Mouse (Mus musculus) MEL (cell line): ENCODE results near the gene Pcnx2. TPM values are rescaled to one million over a fixed set of nuclear protein-coding genes. Genes with fewer than 3 reads are reported as not detected.
A peak's percentile ranks its signal among the peaks of the same experiment; 100 is the strongest.

Source experiments
- DNase-seq: peaks from one replicate; pipeline ENCODE4 v3.0.0; 2011; ENCODE audit warnings: low read depth, low spot score
- H3K27ac ChIP-seq: 2 replicates; pipeline ENCODE4 v1.5.1; 2012; ENCODE audit warnings: low read depth, mild to moderate bottlenecking, control low read depth, low read length, moderate library complexity; ENCODE audit not compliant: control insufficient read depth
- H3K27me3 ChIP-seq, 2 experiments: fragments of 150-350 bp in 1 of 2; sonication (generic) in 1 of 2; 2 replicates each; pipeline ENCODE4 v1.6.1; 2012; ENCODE audit warnings: low read length in 2 of 2, mild to moderate bottlenecking in 2 of 2, improper control_type of control experiment in 1 of 2, moderate library complexity in 1 of 2; ENCODE audit not compliant: insufficient read depth in 2 of 2, control insufficient read depth in 1 of 2
- H3K36me3 ChIP-seq, 2 experiments: 2 replicates each; pipeline ENCODE4 v1.6.1; 2012 to 2014; ENCODE audit warnings: low read length in 2 of 2, improper control_type of control experiment in 1 of 2, inconsistent platforms in 1 of 2, mild to moderate bottlenecking in 1 of 2; ENCODE audit not compliant: insufficient read depth in 2 of 2, control insufficient read depth in 1 of 2
- H3K4me1 ChIP-seq, 2 experiments: fragments of 150-350 bp in 1 of 2; sonication (generic) in 1 of 2; 2 replicates each; pipeline ENCODE4 v1.6.1; 2012; ENCODE audit warnings: low read length in 2 of 2, improper control_type of control experiment in 1 of 2, mild to moderate bottlenecking in 1 of 2; ENCODE audit not compliant: insufficient read depth in 2 of 2, control insufficient read depth in 1 of 2
- H3K4me3 ChIP-seq, 2 experiments: fragments of 150-350 bp in 1 of 2; sonication (generic) in 1 of 2; 2 replicates each; pipeline ENCODE4 v1.5.1; 2012; ENCODE audit warnings: low read depth in 2 of 2, low read length in 2 of 2, mild to moderate bottlenecking in 2 of 2, moderate library complexity in 2 of 2, control low read depth in 1 of 2, improper control_type of control experiment in 1 of 2; ENCODE audit not compliant: control insufficient read depth in 1 of 2, insufficient read depth in 1 of 2
- H3K79me2 ChIP-seq: 2 replicates; pipeline ENCODE4 v1.6.1; 2012; ENCODE audit warnings: mild to moderate bottlenecking, low read length, moderate library complexity; ENCODE audit not compliant: control insufficient read depth, poor library complexity, insufficient read depth
- H3K9ac ChIP-seq: 2 replicates; pipeline ENCODE4 v1.6.1; 2012; ENCODE audit warnings: low read depth, mild to moderate bottlenecking, control low read depth, low read length, moderate library complexity; ENCODE audit not compliant: control insufficient read depth, poor library complexity, severe bottlenecking
- H3K9me3 ChIP-seq: fragments of 150-350 bp; sonication (generic); replicated peaks from 2 replicates; pipeline ENCODE4 v1.6.1; 2012; ENCODE audit warnings: mild to moderate bottlenecking, low read length, improper control_type of control experiment, moderate library complexity; ENCODE audit not compliant: insufficient read depth
- BHLHE40 ChIP-seq: IDR thresholded peaks from 2 replicates; pipeline ENCODE4 v1.6.1; 2012; ENCODE audit warnings: low read depth, mild to moderate bottlenecking, inconsistent platforms, low read length, improper control_type of control experiment, borderline replicate concordance
- CHD1 ChIP-seq: IDR thresholded peaks from 2 replicates; pipeline ENCODE4 v1.6.1; 2012; ENCODE audit warnings: low read depth, mild to moderate bottlenecking, inconsistent platforms, low read length, improper control_type of control experiment
- CTCF ChIP-seq, 3 experiments: IDR thresholded peaks in 2 of 3; conservative IDR thresholded peaks in 1 of 3; 2 replicates each; pipeline ENCODE4 v1.5.1; 2011 to 2012; ENCODE audit warnings: low read length in 3 of 3, low read depth in 2 of 3, mild to moderate bottlenecking in 2 of 3, improper control_type of control experiment in 1 of 3, inconsistent platforms in 1 of 3, mixed read lengths in 1 of 3, moderate library complexity in 1 of 3; ENCODE audit not compliant: control insufficient read depth in 1 of 3, insufficient read depth in 1 of 3, poor library complexity in 1 of 3, severe bottlenecking in 1 of 3
- E2F4 ChIP-seq: IDR thresholded peaks from 2 replicates; pipeline ENCODE4 v1.6.1; 2011; ENCODE audit warnings: low read depth, low read length, improper control_type of control experiment, borderline replicate concordance
- ELF1 ChIP-seq: IDR thresholded peaks from 2 replicates; pipeline ENCODE4 v1.6.1; 2014; ENCODE audit warnings: low read depth, mild to moderate bottlenecking, inconsistent platforms, low read length, improper control_type of control experiment, moderate library complexity
- EP300 ChIP-seq, 2 experiments: IDR thresholded peaks; 2 replicates each; pipeline ENCODE4 v1.6.1; 2011; ENCODE audit warnings: improper control_type of control experiment in 2 of 2, low read length in 2 of 2, low read depth in 1 of 2, mild to moderate bottlenecking in 1 of 2
- GATA1 ChIP-seq: IDR thresholded peaks from 2 replicates; pipeline ENCODE4 v1.6.1; 2011; ENCODE audit warnings: low read depth, low read length, improper control_type of control experiment
- JUND ChIP-seq: IDR thresholded peaks from 2 replicates; pipeline ENCODE4 v1.6.1; 2011; ENCODE audit warnings: low read depth, mild to moderate bottlenecking, improper control_type of control experiment, low read length
- KAT2A ChIP-seq: conservative IDR thresholded peaks from 2 replicates; pipeline ENCODE4 v1.6.1; 2012; ENCODE audit warnings: low read depth, low read length, improper control_type of control experiment, inconsistent platforms
- MAFK ChIP-seq: IDR thresholded peaks from 2 replicates; pipeline ENCODE4 v1.6.1; 2011; ENCODE audit warnings: low read depth, mild to moderate bottlenecking, low read length, improper control_type of control experiment, borderline replicate concordance
- MAX ChIP-seq: IDR thresholded peaks from 2 replicates; pipeline ENCODE4 v1.6.1; 2011; ENCODE audit warnings: low read length, improper control_type of control experiment
- MEF2A ChIP-seq: IDR thresholded peaks from 2 replicates; pipeline ENCODE4 v1.6.1; 2014; ENCODE audit warnings: low read depth, mild to moderate bottlenecking, inconsistent platforms, low read length, improper control_type of control experiment; ENCODE audit not compliant: poor library complexity, insufficient replicate concordance, severe bottlenecking; ENCODE audit errors: extremely low read depth
- MYB ChIP-seq: IDR thresholded peaks from 2 replicates; pipeline ENCODE4 v1.6.1; 2011; ENCODE audit warnings: mild to moderate bottlenecking, low read depth, low read length, improper control_type of control experiment
- MYC ChIP-seq: IDR thresholded peaks from 2 replicates; pipeline ENCODE4 v1.6.1; 2011; ENCODE audit warnings: low read depth, mild to moderate bottlenecking, low read length, improper control_type of control experiment, moderate library complexity
- POLR2A ChIP-seq, 2 experiments: IDR thresholded peaks; 2 replicates each; pipeline ENCODE4 v1.6.1; 2011 to 2012; ENCODE audit warnings: low read length in 2 of 2, mild to moderate bottlenecking in 2 of 2, control low read depth in 1 of 2, improper control_type of control experiment in 1 of 2, low read depth in 1 of 2, moderate library complexity in 1 of 2; ENCODE audit not compliant: control insufficient read depth in 1 of 2, insufficient read depth in 1 of 2, poor library complexity in 1 of 2
- POLR2AphosphoS5 ChIP-seq: IDR thresholded peaks from 2 replicates; pipeline ENCODE4 v1.6.1; 2012; ENCODE audit warnings: low read depth, borderline replicate concordance, mild to moderate bottlenecking, inconsistent platforms, low read length, moderate library complexity, mixed read lengths
- RAD21 ChIP-seq: IDR thresholded peaks from 2 replicates; pipeline ENCODE4 v1.6.1; 2011; ENCODE audit warnings: mild to moderate bottlenecking, low read depth, low read length, improper control_type of control experiment
- RCOR1 ChIP-seq: IDR thresholded peaks from 2 replicates; pipeline ENCODE4 v1.6.1; 2012; ENCODE audit warnings: low read depth, mild to moderate bottlenecking, inconsistent platforms, low read length, improper control_type of control experiment
- SIN3A ChIP-seq: IDR thresholded peaks from 2 replicates; pipeline ENCODE4 v1.6.1; 2012; ENCODE audit warnings: low read length, improper control_type of control experiment, inconsistent platforms
- SMC3 ChIP-seq: IDR thresholded peaks from 2 replicates; pipeline ENCODE4 v1.6.1; 2011; ENCODE audit warnings: low read depth, low read length, improper control_type of control experiment
- TAL1 ChIP-seq: IDR thresholded peaks from 2 replicates; pipeline ENCODE4 v1.6.1; 2012; ENCODE audit warnings: mild to moderate bottlenecking, inconsistent platforms, low read length, moderate library complexity, mixed read lengths
- TBP ChIP-seq: IDR thresholded peaks from 2 replicates; pipeline ENCODE4 v1.8.0; 2011; ENCODE audit warnings: low read depth, low read length, improper control_type of control experiment
- UBTF ChIP-seq: IDR thresholded peaks from 2 replicates; pipeline ENCODE4 v1.6.1; 2012; ENCODE audit warnings: low read depth, mild to moderate bottlenecking, inconsistent platforms, low read length, improper control_type of control experiment, moderate library complexity, borderline replicate concordance; ENCODE audit not compliant: insufficient read depth
- USF1 ChIP-seq: IDR thresholded peaks from 2 replicates; pipeline ENCODE4 v1.6.1; 2014; ENCODE audit warnings: low read depth, mild to moderate bottlenecking, inconsistent platforms, low read length, improper control_type of control experiment, moderate library complexity
- USF2 ChIP-seq, 2 experiments: IDR thresholded peaks; 2 replicates each; pipeline ENCODE4 v1.6.1; 2011 to 2012; ENCODE audit warnings: improper control_type of control experiment in 2 of 2, low read length in 2 of 2, borderline replicate concordance in 1 of 2, inconsistent platforms in 1 of 2, low read depth in 1 of 2, mild to moderate bottlenecking in 1 of 2; ENCODE audit not compliant: insufficient read depth in 1 of 2
- ZC3H11A ChIP-seq: IDR thresholded peaks from 2 replicates; pipeline ENCODE4 v1.6.1; 2012; ENCODE audit warnings: low read depth, mild to moderate bottlenecking, inconsistent platforms, low read length, improper control_type of control experiment
- ZMIZ1 ChIP-seq: IDR thresholded peaks from 2 replicates; pipeline ENCODE4 v1.6.1; 2012; ENCODE audit warnings: low read depth, mild to moderate bottlenecking, inconsistent platforms, low read length, improper control_type of control experiment, moderate library complexity
- ZNF384 ChIP-seq: IDR thresholded peaks from 2 replicates; pipeline ENCODE4 v1.6.1; 2012; ENCODE audit warnings: low read depth, mild to moderate bottlenecking, inconsistent platforms, low read length, improper control_type of control experiment
- polyA plus RNA-seq, 2 experiments: library from polyadenylated mRNA; stranded (reverse) in 1 of 2; unstranded in 1 of 2; fragments of >175 nt in 1 of 2; fragments of >200 nt in 1 of 2; gene quantifications; 2 replicates each; pipeline versions ENCODE4 v1.2.1 to v1.2.4; 2012; ENCODE audit warnings: low replicate concordance in 2 of 2, low read depth in 1 of 2; ENCODE audit not compliant: insufficient read length in 2 of 2, insufficient read depth in 1 of 2, missing spikeins in 1 of 2
- total RNA-seq: library from RNA; depleted of rRNA; stranded (reverse); fragments of 300-350 nt; gene quantifications from 2 replicates; pipeline ENCODE4 v1.2.3, GENCODE M21; 2012

Pcnx2 gene
- total and polyA plus RNA-seq, 3 experiments = 0.04 TPM; not detected in 2

- Histone ChIP-seq H3K27ac (no peak overlapping the region), H3K79me2 (no peaks in the 10 kb centered on the region), H3K9me3 (no peaks in the 10 kb centered on the region), H3K9ac (no peak overlapping the region), H3K4me1 (peaks cover 0 to 12% of the 10 kb centered on the region in 2 experiments; a peak in 2 of 4 replicates), H3K4me3 (peak overlapping the region; percentile 22 to 23; a peak in 2 of 4 replicates), H3K27me3 (no peaks in the 10 kb centered on the region), H3K36me3 (peaks cover 0 to 2% of the 10 kb centered on the region in 2 experiments; a peak in 1 of 4 replicates)
- TF ChIP-seq CTCF (IDR thresholded peaks at IDR 0.05 in 2 of 3, conservative IDR thresholded peaks at IDR 0.05 in 1 of 3; ENCODE audit: control insufficient read depth in 1 of 3, insufficient read depth in 1 of 3, low read depth in 2 of 3, low read length in 3 of 3, poor library complexity in 1 of 3, severe bottlenecking in 1 of 3) (peak; percentile 77 to 82 (median 80)), ZMIZ1 (no peak), MYB (no peak), POLR2A (IDR thresholded peaks at IDR 0.05; ENCODE audit: control insufficient read depth in 1 of 2, insufficient read depth in 1 of 2, low read depth in 1 of 2, low read length in 2 of 2, poor library complexity in 1 of 2) (no peak), RCOR1 (no peak), USF2 (IDR thresholded peaks at IDR 0.05; ENCODE audit: borderline replicate concordance in 1 of 2, insufficient read depth in 1 of 2, low read depth in 1 of 2, low read length in 2 of 2) (no peak), MEF2A (no peak), TBP (0 out of 2 replicates have a peak, but pooled peaks have one; percentile 15), EP300 (IDR thresholded peaks at IDR 0.05; ENCODE audit: low read depth in 1 of 2, low read length in 2 of 2) (no peak), BHLHE40 (no peak), MYC (no peak), SIN3A (no peak), CHD1 (no peak), SMC3 (peak; percentile 73), TAL1 (no peak), UBTF (no peak), MAFK (no peak), KAT2A (no peak), ELF1 (no peak), MAX (0 out of 2 replicates have a peak, but pooled peaks have one; percentile 33), RAD21 (peak; percentile 85), ZNF384 (no peak), JUND (no peak), ZC3H11A (peak; percentile 73), E2F4 (no peak), GATA1 (no peak), USF1 (no peak), POLR2AphosphoS5 (no peak)
- DNase-seq = peak; percentile 56
These were observed 27.2 kb downstream of the Pcnx2 start for GRCm38 (mm10) chr8:125870821-125871321.
